Mouse (Mus musculus): Measurements from ENCODE around the gene Xxylt1. TPM values are rescaled to one million over a fixed set of nuclear protein-coding genes. Genes with fewer than 3 reads are reported as not detected.
A peak's percentile ranks its signal among the peaks of the same experiment; 100 is the strongest.

Xxylt1 gene
- total RNA-seq, 4 experiments from 2014 or later, result 14.1 to 19.0 (median 16.7) TPM

- no peak for DNase-seq
These were observed 19.9 kb downstream of the Xxylt1 start for GRCm38 (mm10) chr16:31061246-31061880.

- DNase-seq, result no peak
These were observed 20.5 kb downstream of the Xxylt1 start for GRCm38 (mm10) chr16:31060714-31061113.

- no peak for DNase-seq
These were observed 21.0 kb downstream of the Xxylt1 start for GRCm38 (mm10) chr16:31060226-31060625.

GRCm38 (mm10) chr16:31059730-31060129, 21.5 kb downstream of the Xxylt1 start:
- DNase-seq, result no peak

- no peak for DNase-seq
These were observed 28.4 kb downstream of the Xxylt1 start for GRCm38 (mm10) chr16:31052812-31053211.

- no peak for DNase-seq
These were observed 29.0 kb downstream of the Xxylt1 start for GRCm38 (mm10) chr16:31052177-31052726.

- DNase-seq, result no peak
These were observed 30.5 kb downstream of the Xxylt1 start for GRCm38 (mm10) chr16:31050701-31051100.

- DNase-seq, result no peak
These were observed 33.0 kb downstream of the Xxylt1 start for GRCm38 (mm10) chr16:31048194-31048593.

- DNase-seq, result no peak
These were observed 33.9 kb downstream of the Xxylt1 start for GRCm38 (mm10) chr16:31047186-31047898.

GRCm38 (mm10) chr16:31046217-31046659, 35.0 kb downstream of the Xxylt1 start:
- peak; percentile 47 for DNase-seq

GRCm38 (mm10) chr16:31045211-31045610, 36.0 kb downstream of the Xxylt1 start:
- no peak for DNase-seq

GRCm38 (mm10) chr16:31043136-31043535, 38.1 kb downstream of the Xxylt1 start:
- no peak for DNase-seq

GRCm38 (mm10) chr16:31041566-31041965, 39.7 kb downstream of the Xxylt1 start:
- peak; percentile 82 for DNase-seq

GRCm38 (mm10) chr16:31039803-31040459, 41.3 kb downstream of the Xxylt1 start:
- no peak for DNase-seq

GRCm38 (mm10) chr16:31037431-31037830, 43.8 kb downstream of the Xxylt1 start:
- DNase-seq, result no peak

- no peak for DNase-seq
These were observed 45.5 kb downstream of the Xxylt1 start for GRCm38 (mm10) chr16:31035651-31036245.

GRCm38 (mm10) chr16:31035235-31035634, 46.0 kb downstream of the Xxylt1 start:
- DNase-seq, result no peak

- no peak for DNase-seq
These were observed 47.2 kb downstream of the Xxylt1 start for GRCm38 (mm10) chr16:31034051-31034450.

- DNase-seq, result no peak
These were observed 51.3 kb downstream of the Xxylt1 start for GRCm38 (mm10) chr16:31029739-31030485.

- DNase-seq, result no peak
These were observed 53.6 kb downstream of the Xxylt1 start for GRCm38 (mm10) chr16:31027675-31028074.

- no peak for DNase-seq
These were observed 55.7 kb downstream of the Xxylt1 start for GRCm38 (mm10) chr16:31025516-31025915.

GRCm38 (mm10) chr16:31024997-31025396, 56.2 kb downstream of the Xxylt1 start:
- no peak for DNase-seq
